Mouse (Mus musculus) heart, embryonic 14.5 days (tissue): Measurements from ENCODE around the gene Wbp1l. TPM values are rescaled to one million over a fixed set of nuclear protein-coding genes. Genes with fewer than 3 reads are reported as not detected.
A peak's percentile ranks its signal among the peaks of the same experiment; 100 is the strongest.

Experiments used
- ATAC-seq: fragments of 200-750 bp; cut with Nextera tagmentation; 2 replicates; pipeline ENCODE4 v1.8.0; 2017; ENCODE audit warnings: low read depth, moderate TSS enrichment; ENCODE audit not compliant: insufficient number of reproducible peaks, insufficient read depth, low FRiP score
- H3K27ac ChIP-seq, 2 experiments: fragments of 200-500 bp in 1 of 2; fragments of 300-500 bp in 1 of 2; sonication (generic) in 1 of 2; replicated peaks in 1 of 2; 2 replicates each; pipeline ENCODE4 v1.5.1; 2012 to 2014; ENCODE audit warnings: low read depth in 2 of 2, low read length in 2 of 2, control low read depth in 1 of 2, mild to moderate bottlenecking in 1 of 2, mixed read lengths in 1 of 2; ENCODE audit not compliant: control insufficient read depth in 1 of 2, insufficient read depth in 1 of 2
- H3K27me3 ChIP-seq: fragments of 300-500 bp; sonication (generic); 2 replicates; pipeline ENCODE4 v1.6.1; 2014; ENCODE audit warnings: mild to moderate bottlenecking, low read length, control low read depth; ENCODE audit not compliant: control insufficient read depth, insufficient read depth
- H3K36me3 ChIP-seq: fragments of 300-500 bp; sonication (generic); 2 replicates; pipeline ENCODE4 v1.6.1; 2014; ENCODE audit warnings: mild to moderate bottlenecking, control low read depth, low read length, mixed read lengths; ENCODE audit not compliant: control insufficient read depth, insufficient read depth
- H3K4me1 ChIP-seq, 2 experiments: fragments of 200-500 bp in 1 of 2; fragments of 300-500 bp in 1 of 2; sonication (generic) in 1 of 2; 2 replicates each; pipeline ENCODE4 v1.6.1; 2012 to 2014; ENCODE audit warnings: low read length in 2 of 2, control low read depth in 1 of 2, mixed read lengths in 1 of 2; ENCODE audit not compliant: control insufficient read depth in 2 of 2, insufficient read depth in 2 of 2
- H3K4me2 ChIP-seq: fragments of 300-500 bp; sonication (generic); 2 replicates; pipeline ENCODE4 v1.6.1; 2014; ENCODE audit warnings: mild to moderate bottlenecking, low read length
- H3K4me3 ChIP-seq, 2 experiments: fragments of 200-500 bp in 1 of 2; fragments of 300-500 bp in 1 of 2; sonication (generic) in 1 of 2; 2 replicates each; pipeline ENCODE4 v1.5.1; 2012 to 2014; ENCODE audit warnings: low read length in 2 of 2, mild to moderate bottlenecking in 2 of 2, control low read depth in 1 of 2, low read depth in 1 of 2, moderate library complexity in 1 of 2; ENCODE audit not compliant: control insufficient read depth in 1 of 2, insufficient read depth in 1 of 2
- H3K9ac ChIP-seq: fragments of 300-500 bp; sonication (generic); 2 replicates; pipeline ENCODE4 v1.6.1; 2014; ENCODE audit warnings: mild to moderate bottlenecking, low read length
- H3K9me3 ChIP-seq: fragments of 300-500 bp; sonication (generic); 2 replicates; pipeline ENCODE4 v1.6.1; 2016; ENCODE audit warnings: low read length, control low read depth; ENCODE audit not compliant: control insufficient read depth
- WGBS: fragments of 180-500 bp; shearing (Covaris S2); extraction: QIAGEN DNeasy Blood & Tissue Kit; methylation state at CpG from one replicate; pipeline ENCODE4 v1.1.7; 2014; 5-methylcytosine and 5-hydroxymethylcytosine counted together
- polyA plus RNA-seq: library from polyadenylated mRNA; unstranded; fragments of >200 nt; fragmentation: Nextera tagmentation; extraction: Ambion mirVana; gene quantifications from 2 replicates; pipeline ENCODE4 v1.2.1, GENCODE M21; 2014

Wbp1l gene
- polyA plus RNA-seq, 1 experiment from 2014 or later = 48.8 TPM

DNA sequence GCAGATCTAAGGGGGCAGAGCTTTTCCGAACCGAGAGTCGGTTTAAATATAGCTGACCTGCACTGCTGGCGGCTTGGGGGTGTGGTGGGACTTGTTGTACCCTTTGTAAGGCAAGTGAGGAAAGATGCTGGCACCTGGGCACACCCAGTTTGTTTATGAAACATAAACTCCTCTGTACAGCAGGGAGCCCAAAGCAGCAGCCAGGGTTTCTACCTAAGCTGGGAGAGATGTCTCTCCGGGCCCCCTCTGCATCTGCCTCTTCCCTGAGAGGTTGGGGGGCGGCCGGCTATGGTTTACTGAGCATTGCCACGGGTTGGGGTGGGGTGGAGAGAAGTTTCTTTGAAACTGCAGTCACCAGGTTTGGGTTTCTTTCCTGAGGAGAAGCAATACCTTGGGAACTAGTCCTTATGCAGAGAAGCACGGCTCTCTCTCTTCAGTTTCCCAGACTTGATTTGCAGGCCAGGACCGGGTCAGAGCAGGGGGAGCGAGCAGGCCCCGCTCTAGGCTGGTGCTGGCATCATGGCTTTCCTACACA, 23.8 kb downstream of the Wbp1l start:
- ATAC-seq = no peak
- peaks cover 14% of the 10 kb centered on the region for H3K36me3 ChIP-seq
- H3K27ac ChIP-seq = peak overlapping the region; percentile 86 to 91
- no peaks in the 10 kb centered on the region for H3K9me3 ChIP-seq
- no peaks in the 10 kb centered on the region for H3K27me3 ChIP-seq
- peaks cover 66 to 88% of the 10 kb centered on the region in 2 experiments for H3K4me1 ChIP-seq
- H3K4me3 ChIP-seq = peak overlapping the region; percentile 26 to 48
- H3K4me2 ChIP-seq = peak overlapping the region; percentile 73
- H3K9ac ChIP-seq = peak overlapping the region; percentile 80
- 13% methylated on average over 12 of the region's 12 CpGs for WGBS

DNA sequence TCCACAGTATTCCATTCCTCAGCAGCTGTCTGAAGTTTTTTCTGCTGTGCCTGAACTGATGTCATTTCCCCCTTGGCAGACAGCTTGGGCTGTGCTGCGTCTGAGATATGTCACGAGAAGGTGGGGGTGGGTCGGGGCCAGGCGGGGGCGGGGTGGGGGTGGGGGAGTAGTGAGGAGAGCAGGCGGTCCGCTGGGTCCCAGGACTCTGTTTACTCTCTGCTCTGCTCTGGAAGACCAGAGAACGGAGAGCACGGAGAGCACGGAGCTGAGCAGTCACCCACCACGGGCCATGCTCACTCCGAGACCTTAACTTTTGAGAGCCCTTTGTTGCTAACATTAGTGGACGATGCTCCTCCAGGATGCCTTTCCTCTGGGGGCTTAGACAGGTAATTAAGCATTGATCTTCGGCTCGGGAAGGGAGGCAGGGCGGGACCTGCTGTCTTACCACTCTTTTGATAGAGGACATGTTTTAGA, 24.3 kb downstream of the Wbp1l start:
- 3% methylated on average over 14 of the region's 16 CpGs for WGBS

GRCm38 (mm10) chr19:46623790-46624772, 25.2 kb downstream of the Wbp1l start:
- Histone ChIP-seq H3K9me3 (no peaks in the 10 kb centered on the region), H3K4me3 (peak overlapping the region; percentile 48 to 64), H3K4me1 (peaks cover 62 to 88% of the 10 kb centered on the region in 2 experiments), H3K27ac (peak overlapping the region; percentile 91 to 97), H3K9ac (peak overlapping the region; percentile 80), H3K27me3 (no peaks in the 10 kb centered on the region), H3K4me2 (peak overlapping the region; percentile 73), H3K36me3 (peaks cover 14% of the 10 kb centered on the region)
- ATAC-seq = peak; percentile 66
- WGBS = 10% methylated on average over 19 of the region's 19 CpGs

More for the DNA sequence above, 24.3 kb downstream of the Wbp1l start:
- Histone ChIP-seq H3K4me3 (peak overlapping the region; percentile 48 to 64), H3K36me3 (peaks cover 14% of the 10 kb centered on the region), H3K27ac (peak overlapping the region; percentile 91 to 97), H3K9ac (peak overlapping the region; percentile 80), H3K9me3 (no peaks in the 10 kb centered on the region), H3K27me3 (no peaks in the 10 kb centered on the region), H3K4me1 (peaks cover 66 to 88% of the 10 kb centered on the region in 2 experiments), H3K4me2 (peak overlapping the region; percentile 73)
- peak; percentile 66 for ATAC-seq

GRCm38 (mm10) chr19:46625015-46625414, 26.1 kb downstream of the Wbp1l start:
- Histone ChIP-seq H3K27me3 (no peaks in the 10 kb centered on the region), H3K4me3 (peak overlapping the region in 1 of 2 experiments; percentile 48; a peak in 2 of 4 replicates), H3K9me3 (no peaks in the 10 kb centered on the region), H3K36me3 (peaks cover 14% of the 10 kb centered on the region), H3K4me1 (peaks cover 61 to 87% of the 10 kb centered on the region in 2 experiments), H3K27ac (peak overlapping the region; percentile 91 to 97), H3K4me2 (peak overlapping the region; percentile 73), H3K9ac (peak overlapping the region; percentile 80; the same call in 1 of the 2 replicates)
- WGBS = 88% methylated on average over 12 of the region's 12 CpGs
- no peak for ATAC-seq

DNA sequence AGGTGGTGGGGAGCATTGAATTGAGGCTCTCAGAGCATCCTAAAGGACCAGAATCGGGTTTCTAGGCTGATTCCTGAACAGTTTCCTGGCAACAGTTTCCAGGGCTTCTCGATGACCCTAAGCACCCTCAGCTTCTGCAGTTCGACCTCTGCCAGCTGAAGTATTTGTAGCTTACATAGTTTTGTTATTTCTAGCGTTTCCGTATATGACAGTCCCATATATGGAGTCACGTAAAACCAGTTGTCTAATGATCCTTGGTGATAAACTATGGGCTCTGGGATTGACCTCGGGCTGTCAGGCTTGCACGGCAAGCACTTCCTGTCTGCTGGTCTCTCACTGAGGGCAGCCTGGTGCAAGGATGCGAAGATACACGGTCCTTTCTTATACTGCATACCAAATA, 26.6 kb downstream of the Wbp1l start:
- WGBS = 67% methylated on average over 10 of the region's 10 CpGs
- Histone ChIP-seq H3K4me3 (no peak overlapping the region), H3K9ac (no peak overlapping the region), H3K27ac (peak overlapping the region in 1 of 2 experiments; percentile 91; a peak in 1 of 4 replicates), H3K4me2 (no peak overlapping the region), H3K27me3 (no peaks in the 10 kb centered on the region), H3K4me1 (peaks cover 63 to 87% of the 10 kb centered on the region in 2 experiments), H3K36me3 (peaks cover 14% of the 10 kb centered on the region), H3K9me3 (no peaks in the 10 kb centered on the region)
- no peak for ATAC-seq

GRCm38 (mm10) chr19:46628403-46628802, 29.5 kb downstream of the Wbp1l start:
- peak overlapping the region; percentile 44 for H3K4me2 ChIP-seq
- no peaks in the 10 kb centered on the region for H3K27me3 ChIP-seq
- ATAC-seq = no peak

GRCm38 (mm10) chr19:46629807-46630206, 30.9 kb downstream of the Wbp1l start:
- Histone ChIP-seq H3K4me2 (no peak overlapping the region), H3K4me3 (no peak overlapping the region), H3K36me3 (peaks cover 27% of the 10 kb centered on the region), H3K4me1 (peaks cover 34 to 71% of the 10 kb centered on the region in 2 experiments), H3K9me3 (no peaks in the 10 kb centered on the region), H3K27ac (peak overlapping the region; percentile 33 to 39; a peak in 2 of 4 replicates), H3K9ac (0 out of 2 replicates have a peak overlapping the region, but pooled peaks have one; percentile 12), H3K27me3 (no peaks in the 10 kb centered on the region)
- ATAC-seq = no peak
- WGBS = 66% methylated on average over 9 of the region's 9 CpGs

More at GRCm38 (mm10) chr19:46628403-46628802, 29.5 kb downstream of the Wbp1l start:
- peaks cover 41 to 70% of the 10 kb centered on the region in 2 experiments for H3K4me1 ChIP-seq
- 19% methylated on average over 10 of the region's 10 CpGs for WGBS
- H3K4me3 ChIP-seq = no peak overlapping the region
- peaks cover 27% of the 10 kb centered on the region for H3K36me3 ChIP-seq
- peak overlapping the region; percentile 57 to 71 for H3K27ac ChIP-seq
- no peaks in the 10 kb centered on the region for H3K9me3 ChIP-seq
- peak overlapping the region; percentile 45 for H3K9ac ChIP-seq
